Mouse (Mus musculus): ENCODE measurements around the gene Adam25. TPM values are rescaled to one million over a fixed set of nuclear protein-coding genes. Genes with fewer than 3 reads are reported as not detected.
"Not testable (repeated sequence)": the region's sequence is repeated elsewhere in the genome, so short reads cannot be mapped to it uniquely, and the experiment has no call there.

The Adam25 gene
- total RNA-seq (2021) = not detected
- long read RNA-seq, experiment 1 = 0 reads
- long read RNA-seq, experiment 2 = 0 reads

- DNase-seq; intact Hi-C loops (cut with DNase I): not testable (repeated sequence)
Measured at GRCm38 (mm10) chr8:40751908-40752307, at the start of gene Adam25. Gene Adam25, plus strand, starts transcription at chr8:40752208.

GRCm38 (mm10) chr8:40715406-40715805 lies 36.6 kb upstream of the Adam25 start:
- intact Hi-C loops (cut with DNase I); DNase-seq: not testable (repeated sequence)

- intact Hi-C loops (cut with DNase I) = no loop called here
- DNase-seq = no peak
Measured at GRCm38 (mm10) chr8:40715986-40716385, 36.0 kb upstream of the Adam25 start.

GRCm38 (mm10) chr8:40783320-40783719 lies 31.3 kb downstream of the Adam25 start:
- intact Hi-C loops (cut with DNase I) = no loop called here
- no peak for DNase-seq

- DNase-seq; intact Hi-C loops (cut with DNase I): not testable (repeated sequence)
Measured at GRCm38 (mm10) chr8:40792973-40793372, 41.0 kb downstream of the Adam25 start, which contains the start of gene Adam20. Gene Adam20, plus strand, starts transcription at chr8:40793273.

- intact Hi-C loops (cut with DNase I) = no loop called here
- no peak for DNase-seq
Measured at GRCm38 (mm10) chr8:40803379-40804079, 51.5 kb downstream of the Adam25 start.

Other genes with a start within 250 kb of the Adam25 start
- not detected for gene Adam24, start 77.1 kb upstream of the Adam25 start, total RNA-seq (2021)
- gene Adam20, start 41.1 kb downstream of the Adam25 start, total RNA-seq (2021) = not detected
- not detected for gene Adam39, start 70.8 kb downstream of the Adam25 start, total RNA-seq (2021)

Data from gastrocnemius, postnatal 36 days (tissue).